Mouse (Mus musculus): ENCODE data around the gene Xrra1. TPM values are rescaled to one million over a fixed set of nuclear protein-coding genes. Genes with fewer than 3 reads are reported as not detected.
A peak's percentile ranks its signal among the peaks of the same experiment; 100 is the strongest.

Xrra1 gene
- total and polyA plus RNA-seq, 3 experiments, result 0.58 to 1.2 TPM; not detected in 1

GRCm38 (mm10) chr7:99858813-99859585 lies at the start of gene Xrra1 (continued):
- TF ChIP-seq TCF12 (IDR thresholded peaks at IDR 0.05; ENCODE audit: low read depth, low read length) (peak; percentile 67), GABPA (IDR thresholded peaks at IDR 0.05; ENCODE audit: low read depth, low read length) (no peak), CHD1 (IDR thresholded peaks at IDR 0.05; ENCODE audit: low read depth, low read length) (no peak), E2F4 (IDR thresholded peaks at IDR 0.05; ENCODE audit: borderline replicate concordance, low read depth, low read length) (no peak)

- no peaks in the 10 kb centered on the region for H3K27me3 ChIP-seq (ENCODE audit: control insufficient read depth in 1 of 2, insufficient read depth in 2 of 2, low read length in 2 of 2)
These were observed 48.1 kb upstream of the Xrra1 start for GRCm38 (mm10) chr7:99810814-99811213.

GRCm38 (mm10) chr7:99811661-99812060 lies 47.3 kb upstream of the Xrra1 start:
- H3K79me2 ChIP-seq (ENCODE audit: control insufficient read depth, insufficient read depth, low read length, poor library complexity), result no peaks in the 10 kb centered on the region
- H3K4me3 ChIP-seq (ENCODE audit: control insufficient read depth in 1 of 2, insufficient read depth in 1 of 2, low read depth in 2 of 2, low read length in 2 of 2), result no peak overlapping the region
- H3K4me1 ChIP-seq (ENCODE audit: control insufficient read depth in 1 of 2, insufficient read depth in 2 of 2, low read length in 2 of 2), result no peaks in the 10 kb centered on the region
- H3K36me3 ChIP-seq (ENCODE audit: control insufficient read depth in 1 of 2, insufficient read depth in 2 of 2, low read length in 2 of 2), result no peaks in the 10 kb centered on the region; a peak in 1 of 4 replicates
- H3K9ac ChIP-seq (ENCODE audit: control insufficient read depth, low read depth, low read length, poor library complexity, severe bottlenecking), result no peak overlapping the region
- no peak for TF ChIP-seq KAT2A (conservative IDR thresholded peaks at IDR 0.05; ENCODE audit: low read depth, low read length)
- TF ChIP-seq POLR2AphosphoS2 (IDR thresholded peaks at IDR 0.05; ENCODE audit: low read length), result no peak
- TF ChIP-seq ZKSCAN1 (IDR thresholded peaks at IDR 0.05; ENCODE audit: low read depth, low read length), result no peak
- TF ChIP-seq ZC3H11A (IDR thresholded peaks at IDR 0.05; ENCODE audit: low read depth, low read length), result no peak
- TF ChIP-seq NELFE (IDR thresholded peaks at IDR 0.05; ENCODE audit: low read depth, low read length), result no peak
- no peak for TF ChIP-seq MYB (IDR thresholded peaks at IDR 0.05; ENCODE audit: low read depth, low read length)
- no peak for TF ChIP-seq BHLHE40 (IDR thresholded peaks at IDR 0.05; ENCODE audit: borderline replicate concordance, low read depth, low read length)
- TF ChIP-seq ELF1 (IDR thresholded peaks at IDR 0.05; ENCODE audit: low read depth, low read length), result no peak
- no peak for TF ChIP-seq UBTF (IDR thresholded peaks at IDR 0.05; ENCODE audit: borderline replicate concordance, insufficient read depth, low read depth, low read length)
- TF ChIP-seq NRF1 (IDR thresholded peaks at IDR 0.05; ENCODE audit: insufficient read depth, low read depth, low read length, poor library complexity, severe bottlenecking), result no peak
- no peaks in the 10 kb centered on the region for H3K9me3 ChIP-seq (replicated peaks; ENCODE audit: insufficient read depth, low read length)
- H3K27me3 ChIP-seq (ENCODE audit: control insufficient read depth in 1 of 2, insufficient read depth in 2 of 2, low read length in 2 of 2), result no peaks in the 10 kb centered on the region
- H3K27ac ChIP-seq (ENCODE audit: control insufficient read depth, low read depth, low read length), result no peak overlapping the region
- no peak for DNase-seq (ENCODE audit: low read depth, low spot score)

More at GRCm38 (mm10) chr7:99810814-99811213, 48.1 kb upstream of the Xrra1 start:
- no peaks in the 10 kb centered on the region for H3K79me2 ChIP-seq (ENCODE audit: control insufficient read depth, insufficient read depth, low read length, poor library complexity)
- no peaks in the 10 kb centered on the region for H3K9me3 ChIP-seq (replicated peaks; ENCODE audit: insufficient read depth, low read length)
- TF ChIP-seq POLR2AphosphoS2 (IDR thresholded peaks at IDR 0.05; ENCODE audit: low read length) (no peak), MYB (IDR thresholded peaks at IDR 0.05; ENCODE audit: low read depth, low read length) (no peak), ZC3H11A (IDR thresholded peaks at IDR 0.05; ENCODE audit: low read depth, low read length) (no peak), ZNF384 (IDR thresholded peaks at IDR 0.05; ENCODE audit: low read depth, low read length) (no peak), TBP (IDR thresholded peaks at IDR 0.05; ENCODE audit: low read depth, low read length) (no peak)
- H3K9ac ChIP-seq (ENCODE audit: control insufficient read depth, low read depth, low read length, poor library complexity, severe bottlenecking), result no peak overlapping the region
- no peak for DNase-seq (ENCODE audit: low read depth, low spot score)
- peaks cover 0 to 2% of the 10 kb centered on the region in 2 experiments; a peak in 3 of 4 replicates for H3K36me3 ChIP-seq (ENCODE audit: control insufficient read depth in 1 of 2, insufficient read depth in 2 of 2, low read length in 2 of 2)
- no peak overlapping the region for H3K4me3 ChIP-seq (ENCODE audit: control insufficient read depth in 1 of 2, insufficient read depth in 1 of 2, low read depth in 2 of 2, low read length in 2 of 2)
- no peak overlapping the region for H3K27ac ChIP-seq (ENCODE audit: control insufficient read depth, low read depth, low read length)
- peaks cover 0 to 2% of the 10 kb centered on the region in 2 experiments; a peak in 1 of 4 replicates for H3K4me1 ChIP-seq (ENCODE audit: control insufficient read depth in 1 of 2, insufficient read depth in 2 of 2, low read length in 2 of 2)

Measured in MEL (cell line).